Mouse (Mus musculus): Measurements from ENCODE around the gene Syna. TPM values are rescaled to one million over a fixed set of nuclear protein-coding genes. Genes with fewer than 3 reads are reported as not detected.

Gene Syna
- polyA plus RNA-seq, 1 experiment: 0.24 TPM

- WGBS: 21% methylated on average over 15 of the region's 15 CpGs
- no peak for DNase-seq
- TF ChIP-seq CTCF (IDR thresholded peaks at IDR 0.05; ENCODE audit: insufficient read depth, low read length) (no peak), POLR2A (IDR thresholded peaks at IDR 0.05; ENCODE audit: borderline replicate concordance, extremely low read depth, low read depth, low read length) (no peak)
- Histone ChIP-seq H3K4me1 (ENCODE audit: control insufficient read depth, insufficient read depth, low read length) (peaks cover 4% of the 10 kb centered on the region), H3K4me3 (replicated peaks; ENCODE audit: extremely low read depth, low read depth, low read length) (peak overlapping the region; percentile 97)
Measured at GRCm38 (mm10) chr5:134583006-134583883, 23.3 kb upstream of the Syna start.

- peak; percentile 96 for DNase-seq
- TF ChIP-seq CTCF (IDR thresholded peaks at IDR 0.05; ENCODE audit: insufficient read depth, low read length) (peak; percentile 66), POLR2A (IDR thresholded peaks at IDR 0.05; ENCODE audit: borderline replicate concordance, extremely low read depth, low read depth, low read length) (peak; percentile 64; the same call in 1 of the 2 replicates)
- peaks cover 4% of the 10 kb centered on the region for H3K4me1 ChIP-seq (ENCODE audit: control insufficient read depth, insufficient read depth, low read length)
- 7% methylated on average over 30 of the region's 30 CpGs for WGBS
- H3K4me3 ChIP-seq (replicated peaks; ENCODE audit: extremely low read depth, low read depth, low read length): peak overlapping the region; percentile 97
Measured at GRCm38 (mm10) chr5:134582221-134582907, 22.4 kb upstream of the Syna start.

- Histone ChIP-seq H3K4me3 (replicated peaks; ENCODE audit: extremely low read depth, low read depth, low read length) (no peak within 1 kb of the TSS), H3K4me1 (ENCODE audit: control insufficient read depth, insufficient read depth, low read length) (peaks cover 4% of the 10 kb centered on the region)
- 78% methylated on average over 5 of the region's 5 CpGs for WGBS
- TF ChIP-seq POLR2A (IDR thresholded peaks at IDR 0.05; ENCODE audit: borderline replicate concordance, extremely low read depth, low read depth, low read length): no peak
- DNase-seq: no peak
Measured at GRCm38 (mm10) chr5:134581146-134581545, 21.2 kb upstream of the Syna start, which contains the start of gene Rfc2. TSS of gene Rfc2 (plus strand) at chr5:134581366.

- 68% methylated on average over 3 of the region's 3 CpGs for WGBS
- TF ChIP-seq POLR2A (IDR thresholded peaks at IDR 0.05; ENCODE audit: borderline replicate concordance, extremely low read depth, low read depth, low read length) (no peak), CTCF (IDR thresholded peaks at IDR 0.05; ENCODE audit: insufficient read depth, low read length) (no peak)
- no peak overlapping the region for H3K4me3 ChIP-seq (replicated peaks; ENCODE audit: extremely low read depth, low read depth, low read length)
- DNase-seq: no peak
- peaks cover 4% of the 10 kb centered on the region for H3K4me1 ChIP-seq (ENCODE audit: control insufficient read depth, insufficient read depth, low read length)
Measured at GRCm38 (mm10) chr5:134579135-134579534, 19.2 kb upstream of the Syna start.

GRCm38 (mm10) chr5:134577534-134577933 is 17.6 kb upstream of the Syna start:
- H3K4me3 ChIP-seq (replicated peaks; ENCODE audit: extremely low read depth, low read depth, low read length): no peak overlapping the region
- WGBS: 76% methylated on average over 7 of the region's 7 CpGs
- no peak for DNase-seq

GRCm38 (mm10) chr5:134576517-134577220 is 16.7 kb upstream of the Syna start:
- peaks cover 4% of the 10 kb centered on the region; the same call in 1 of the 2 replicates for H3K4me1 ChIP-seq (ENCODE audit: control insufficient read depth, insufficient read depth, low read length)
- 76% methylated on average over 14 of the region's 14 CpGs for WGBS
- no peak overlapping the region for H3K4me3 ChIP-seq (replicated peaks; ENCODE audit: extremely low read depth, low read depth, low read length)
- DNase-seq: no peak
- TF ChIP-seq POLR2A (IDR thresholded peaks at IDR 0.05; ENCODE audit: borderline replicate concordance, extremely low read depth, low read depth, low read length): no peak
- no peak for TF ChIP-seq CTCF (IDR thresholded peaks at IDR 0.05; ENCODE audit: insufficient read depth, low read length)

More at GRCm38 (mm10) chr5:134577534-134577933, 17.6 kb upstream of the Syna start:
- peaks cover 2% of the 10 kb centered on the region; the same call in 1 of the 2 replicates for H3K4me1 ChIP-seq (ENCODE audit: control insufficient read depth, insufficient read depth, low read length)
- TF ChIP-seq CTCF (IDR thresholded peaks at IDR 0.05; ENCODE audit: insufficient read depth, low read length) (no peak), POLR2A (IDR thresholded peaks at IDR 0.05; ENCODE audit: borderline replicate concordance, extremely low read depth, low read depth, low read length) (no peak)

GRCm38 (mm10) chr5:134575833-134576232 is 15.9 kb upstream of the Syna start:
- Histone ChIP-seq H3K4me3 (replicated peaks; ENCODE audit: extremely low read depth, low read depth, low read length) (no peak overlapping the region), H3K4me1 (ENCODE audit: control insufficient read depth, insufficient read depth, low read length) (peaks cover 4% of the 10 kb centered on the region; the same call in 1 of the 2 replicates)
- whole genome bisulfite sequencing: 92% methylated on average over 5 of the region's 5 CpGs
- TF ChIP-seq CTCF (IDR thresholded peaks at IDR 0.05; ENCODE audit: insufficient read depth, low read length) (no peak), POLR2A (IDR thresholded peaks at IDR 0.05; ENCODE audit: borderline replicate concordance, extremely low read depth, low read depth, low read length) (no peak)
- DNase-seq: no peak

GRCm38 (mm10) chr5:134572508-134573214 is 12.7 kb upstream of the Syna start:
- TF ChIP-seq POLR2A (IDR thresholded peaks at IDR 0.05; ENCODE audit: borderline replicate concordance, extremely low read depth, low read depth, low read length) (no peak), CTCF (IDR thresholded peaks at IDR 0.05; ENCODE audit: insufficient read depth, low read length) (no peak)
- no peak for DNase-seq
- peak overlapping the region; percentile 15 for H3K4me3 ChIP-seq (replicated peaks; ENCODE audit: extremely low read depth, low read depth, low read length)
- peaks cover 4% of the 10 kb centered on the region; the same call in 1 of the 2 replicates for H3K4me1 ChIP-seq (ENCODE audit: control insufficient read depth, insufficient read depth, low read length)
- 31% methylated on average over 10 of the region's 10 CpGs for WGBS

Measured in lung, adult 2 months (tissue).